Mouse (Mus musculus) neural tube, embryonic 13.5 days (tissue): ENCODE data around the gene Noc4l. TPM values are rescaled to one million over a fixed set of nuclear protein-coding genes. Genes with fewer than 3 reads are reported as not detected.
A peak's percentile ranks its signal among the peaks of the same experiment; 100 is the strongest.

Experiments
- ATAC-seq: fragments of 200-750 bp; cut with Nextera tagmentation; 2 replicates; pipeline ENCODE4 v1.8.0; 2017; ENCODE audit warnings: low read depth, mild to moderate bottlenecking, moderate TSS enrichment, moderate library complexity
- H3K27ac ChIP-seq: fragments of 300-500 bp; sonication (generic); replicated peaks from 2 replicates; pipeline ENCODE4 v1.5.1; 2015; ENCODE audit warnings: moderate library complexity, mild to moderate bottlenecking, inconsistent platforms
- H3K27me3 ChIP-seq: fragments of 300-500 bp; sonication (generic); 2 replicates; pipeline ENCODE4 v1.6.1; 2015; ENCODE audit warnings: mild to moderate bottlenecking, inconsistent platforms
- H3K36me3 ChIP-seq: fragments of 300-500 bp; sonication (generic); 2 replicates; pipeline ENCODE4 v1.6.1; 2015; ENCODE audit warnings: mild to moderate bottlenecking, inconsistent platforms
- H3K4me1 ChIP-seq: fragments of 300-500 bp; sonication (generic); replicated peaks from 2 replicates; pipeline ENCODE4 v1.6.1; 2015; ENCODE audit warnings: inconsistent platforms
- H3K4me2 ChIP-seq: fragments of 300-500 bp; sonication (generic); 2 replicates; pipeline ENCODE4 v1.6.1; 2015; ENCODE audit warnings: inconsistent platforms, mild to moderate bottlenecking, moderate library complexity
- H3K4me3 ChIP-seq: fragments of 300-500 bp; sonication (generic); 2 replicates; pipeline ENCODE4 v1.5.1; 2015; ENCODE audit warnings: mild to moderate bottlenecking, inconsistent platforms
- H3K9ac ChIP-seq: fragments of 300-500 bp; sonication (generic); 2 replicates; pipeline ENCODE4 v1.6.1; 2015; ENCODE audit warnings: moderate library complexity, mild to moderate bottlenecking, inconsistent platforms
- H3K9me3 ChIP-seq: fragments of 300-500 bp; sonication (generic); 2 replicates; pipeline ENCODE4 v1.6.1; 2016; ENCODE audit warnings: inconsistent platforms
- WGBS: fragments of 180-500 bp; shearing (Covaris S2); methylation state at CpG from one replicate; pipeline ENCODE4 v1.1.7; 2015; 5-methylcytosine and 5-hydroxymethylcytosine counted together
- microRNA-seq: library from miRNA; unstranded; fragments of <30 nt; microRNA quantifications from one replicate; pipeline ENCODE4, GENCODE M21; 2016
- polyA plus RNA-seq: library from polyadenylated mRNA; unstranded; fragments of >200 nt; fragmentation: Nextera tagmentation; extraction: Ambion mirVana; gene quantifications from 2 replicates; pipeline ENCODE4 v1.2.1, GENCODE M21; 2015

Gene Noc4l
- polyA plus RNA-seq, 1 experiment from 2014 or later: 47.3 TPM

DNA sequence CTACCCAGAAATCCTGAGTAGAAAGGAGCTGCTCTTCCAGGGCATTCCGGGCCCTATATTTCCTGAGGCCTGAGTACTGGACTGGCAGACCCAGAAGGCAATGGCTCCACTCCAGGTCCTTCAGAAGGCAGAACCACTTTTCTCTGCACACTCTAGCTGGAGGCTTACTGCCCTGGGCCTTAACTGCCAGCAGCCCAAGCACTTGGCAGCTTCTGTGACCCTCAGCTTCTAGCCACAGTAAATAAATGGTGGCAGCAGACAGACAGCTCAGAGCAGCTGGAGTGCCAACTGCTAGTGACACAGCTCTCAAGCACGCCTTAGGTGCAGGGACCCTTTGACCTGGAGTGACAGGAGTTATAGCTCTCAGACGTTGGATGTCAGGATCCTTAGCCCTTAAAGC is 45.5 kb downstream of the Noc4l start:
- Histone ChIP-seq H3K4me3 (no peak overlapping the region), H3K36me3 (no peaks in the 10 kb centered on the region), H3K9me3 (no peaks in the 10 kb centered on the region), H3K27me3 (no peaks in the 10 kb centered on the region), H3K9ac (no peak overlapping the region), H3K4me1 (0 out of 2 replicates have a peak, but pooled peaks cover 7% of the 10 kb centered on the region), H3K27ac (no peak overlapping the region), H3K4me2 (no peak overlapping the region)
- WGBS: 57% methylated on average over 3 of the region's 3 CpGs
- no peak for ATAC-seq

- no peak overlapping the region for H3K4me3 ChIP-seq
- H3K27ac ChIP-seq: no peak overlapping the region
- H3K4me1 ChIP-seq: no peaks in the 10 kb centered on the region
- no peak for ATAC-seq
- H3K36me3 ChIP-seq: 0 out of 2 replicates have a peak, but pooled peaks cover 6% of the 10 kb centered on the region
- no peak overlapping the region for H3K9ac ChIP-seq
- H3K4me2 ChIP-seq: no peak overlapping the region
- 65% methylated on average over 5 of the region's 5 CpGs for WGBS
- H3K9me3 ChIP-seq: no peaks in the 10 kb centered on the region
- no peaks in the 10 kb centered on the region; the same call in 1 of the 2 replicates for H3K27me3 ChIP-seq
Measured at GRCm38 (mm10) chr5:110605531-110606221, 47.5 kb downstream of the Noc4l start.

DNA sequence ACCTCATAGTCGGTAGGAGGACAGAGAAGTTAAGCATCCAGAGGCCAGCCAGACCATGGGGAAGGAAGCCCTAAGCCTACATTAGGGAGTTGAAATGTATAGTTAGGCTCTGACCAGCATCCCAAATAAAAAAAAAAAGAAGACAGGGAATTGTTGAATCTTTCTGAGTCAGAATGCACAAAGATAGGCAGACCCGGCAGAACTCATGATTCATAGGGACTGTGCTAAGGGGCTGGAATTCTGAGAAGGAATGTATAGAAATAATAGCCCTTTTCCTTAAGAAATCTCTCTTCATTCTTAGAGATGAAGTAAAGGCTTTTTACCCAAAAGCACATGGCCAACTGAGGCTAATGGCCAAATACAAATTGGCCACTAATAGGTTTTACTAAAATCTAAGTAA is 48.9 kb downstream of the Noc4l start:
- no peak overlapping the region for H3K4me3 ChIP-seq
- H3K4me1 ChIP-seq: no peaks in the 10 kb centered on the region
- peaks cover under 1% of the 10 kb centered on the region; the same call in 1 of the 2 replicates for H3K27me3 ChIP-seq
- H3K9ac ChIP-seq: no peak overlapping the region
- H3K9me3 ChIP-seq: no peaks in the 10 kb centered on the region
- H3K27ac ChIP-seq: no peak overlapping the region
- WGBS: 93% methylated on average over 2 of the region's 2 CpGs
- H3K4me2 ChIP-seq: no peak overlapping the region
- H3K36me3 ChIP-seq: 0 out of 2 replicates have a peak, but pooled peaks cover 6% of the 10 kb centered on the region
- no peak for ATAC-seq

- Histone ChIP-seq H3K27me3 (peaks cover 6% of the 10 kb centered on the region; the same call in 1 of the 2 replicates), H3K4me3 (no peak overlapping the region), H3K4me1 (peaks cover 10% of the 10 kb centered on the region), H3K9ac (no peak overlapping the region), H3K27ac (no peak overlapping the region), H3K4me2 (no peak overlapping the region), H3K36me3 (0 out of 2 replicates have a peak, but pooled peaks cover 6% of the 10 kb centered on the region), H3K9me3 (no peaks in the 10 kb centered on the region)
- 82% methylated on average over 7 of the region's 7 CpGs for WGBS
- no peak for ATAC-seq
Measured at GRCm38 (mm10) chr5:110603016-110603685, 50.1 kb downstream of the Noc4l start.

Small RNA genes lying within 50 kb of the gene (microRNA-seq; reads per million reads assigned to microRNA genes)
- gene Mir7026: 2.2 reads per million, percentile 8 among the genes with 10 or more reads in this experiment

Other genes with a start within 250 kb of the Noc4l start
- gene Fbrsl1, start 204.9 kb downstream of the Noc4l start, polyA plus RNA-seq: 25.5 and 29.0 TPM in 2 replicates
- gene Galnt9, start 109.1 kb downstream of the Noc4l start, polyA plus RNA-seq: 15.9 and 17.8 TPM in 2 replicates
- gene Ddx51, start within 50 bp of the Noc4l start, polyA plus RNA-seq: 16.7 and 22.0 TPM in 2 replicates
- 48.4 and 53.0 TPM in 2 replicates for gene Ep400, start 117.3 kb upstream of the Noc4l start, polyA plus RNA-seq
- 19.4 and 21.0 TPM in 2 replicates for gene Pus1, start 127.2 kb upstream of the Noc4l start, polyA plus RNA-seq
- gene Ulk1, start 156.7 kb upstream of the Noc4l start, polyA plus RNA-seq: 30.3 and 33.1 TPM in 2 replicates
- gene Hscb, start 186.4 kb upstream of the Noc4l start, polyA plus RNA-seq: 11.0 and 16.5 TPM in 2 replicates
- 5.4 and 7.2 TPM in 2 replicates for gene Chek2, start 186.6 kb upstream of the Noc4l start, polyA plus RNA-seq
- gene Ttc28, start 226.4 kb upstream of the Noc4l start, polyA plus RNA-seq: 18.7 and 22.1 TPM in 2 replicates